Mouse (Mus musculus) liver, embryonic 14.5 days (tissue): ENCODE results near the gene Vps13c.

Experiments
- CTCF ChIP-seq: IDR thresholded peaks from 2 replicates; pipeline ENCODE4 v1.5.1; 2016; ENCODE audit warnings: antibody characterized with exemption, low read depth, control low read depth
- EP300 ChIP-seq: IDR thresholded peaks from 2 replicates; pipeline ENCODE4 v1.6.1; 2016; ENCODE audit warnings: antibody characterized with exemption, low read depth

- TF ChIP-seq CTCF = peak; percentile 47
- no peak for TF ChIP-seq EP300
These were observed 29.7 kb upstream of the Vps13c start for GRCm38 (mm10) chr9:67810527-67810926.
